Mouse (Mus musculus): ENCODE data around the gene Npy1r.

Npy1r gene

DNA sequence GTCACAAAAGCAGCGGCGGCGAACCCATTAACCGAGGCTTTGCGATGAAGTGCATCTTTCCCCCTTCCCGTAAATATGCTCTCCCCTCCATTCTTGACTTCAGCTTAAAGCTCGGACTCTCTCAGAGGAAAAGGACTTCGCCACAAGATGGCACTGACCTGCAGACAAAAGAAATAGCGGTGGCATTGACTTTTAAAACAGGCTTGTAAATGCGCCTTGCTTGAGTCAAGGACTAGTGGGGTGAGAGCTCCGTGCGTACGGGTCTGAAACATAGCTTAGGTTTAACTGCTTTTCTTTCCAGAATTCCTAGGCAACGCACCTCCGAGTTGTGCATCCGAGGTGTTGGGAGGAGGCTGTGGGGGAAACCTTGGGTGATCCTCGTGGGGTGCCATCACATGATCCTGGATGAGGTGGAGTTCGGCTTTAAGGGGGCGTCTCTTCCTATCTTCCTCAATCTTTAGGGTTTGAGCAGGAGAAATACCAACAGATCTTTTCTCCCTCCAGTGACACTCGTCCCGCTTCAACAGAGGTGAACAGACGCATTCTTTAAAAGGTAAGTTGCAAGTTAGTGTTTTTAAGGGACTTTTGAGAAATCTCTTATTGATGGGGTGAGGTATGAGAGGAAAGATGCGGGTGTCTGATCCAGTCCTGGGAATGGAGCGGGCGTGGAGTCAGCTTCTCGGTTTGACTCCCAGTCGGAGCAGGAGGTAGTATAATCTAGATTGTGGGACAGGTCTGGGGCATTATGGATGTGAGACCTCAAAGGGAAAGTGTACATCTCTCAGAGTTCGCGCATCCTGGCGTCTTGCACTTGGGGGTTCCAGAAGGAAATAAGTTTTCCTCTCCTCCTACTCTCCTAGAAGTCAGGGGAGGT is at the start of gene Npy1r:
Gene Npy1r, plus strand, starts transcription at position 223 of the 874 bp plus-strand sequence.
- peak; percentile 68 for DNase-seq (ENCODE audit: low read depth, low spot score)

DNA sequence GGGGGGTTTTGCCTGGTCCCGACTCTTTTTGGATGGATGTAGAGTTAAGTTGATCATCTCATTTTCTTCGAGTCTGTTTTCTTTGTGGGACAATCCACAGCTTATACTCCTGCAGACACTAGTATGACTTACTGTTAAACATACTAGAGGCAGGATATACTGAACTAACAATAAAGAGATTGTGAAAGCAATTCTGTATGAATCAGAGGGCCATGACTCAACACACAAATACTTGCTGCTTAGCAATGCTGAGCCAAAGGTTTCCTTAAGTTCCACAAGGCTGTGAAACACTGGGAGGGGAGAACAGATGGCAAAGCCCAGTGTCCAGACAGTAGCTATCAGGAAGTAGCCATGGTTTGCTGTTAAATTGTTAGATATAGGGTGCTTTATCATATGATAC is 15.7 kb upstream of the Npy1r start:
- no peak for DNase-seq (ENCODE audit: low read depth, low spot score)

DNA sequence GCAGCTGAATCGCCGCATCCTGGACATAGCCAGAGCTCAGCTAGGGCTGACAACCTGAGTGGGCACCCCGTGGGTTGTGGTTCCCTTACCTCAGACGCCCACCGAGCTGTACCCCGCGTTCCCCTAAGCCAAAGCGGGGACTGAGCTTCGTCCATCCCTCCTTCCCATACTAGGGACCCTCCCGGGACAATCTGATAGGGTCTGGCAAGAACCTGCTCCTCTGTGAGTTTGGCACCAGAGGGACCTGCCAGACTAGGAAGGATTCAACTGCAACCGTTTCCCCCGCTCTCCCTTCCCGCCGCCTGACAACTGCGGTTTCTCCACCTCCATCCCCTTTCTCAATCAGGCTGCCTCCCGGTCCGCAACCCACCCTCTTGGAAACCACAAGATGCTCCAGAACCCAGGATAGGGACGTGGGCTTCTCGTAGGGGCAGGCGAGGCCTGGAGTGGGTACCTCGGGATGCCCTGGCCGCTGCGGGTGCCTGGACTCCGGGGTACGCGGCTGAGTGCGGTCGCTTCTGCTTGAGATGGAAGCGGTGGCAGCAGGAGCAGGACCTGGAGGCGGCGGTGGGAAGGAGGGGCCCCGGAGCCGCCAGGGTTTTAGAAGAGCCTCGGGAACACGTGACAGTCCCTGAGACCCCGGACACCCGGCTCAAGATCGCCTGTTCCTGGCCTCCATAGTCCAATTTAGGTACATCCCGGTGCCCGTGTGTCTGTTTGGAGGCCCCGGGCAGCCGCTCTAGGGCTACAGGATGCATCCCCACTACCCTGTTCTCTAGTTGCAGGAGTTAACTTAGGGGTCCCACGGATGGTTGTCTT is 9.3 kb upstream of the Npy1r start, which contains the start of gene Npy5r:
Gene Npy5r, minus strand, starts transcription at position 618 of the 819 bp plus-strand sequence.
- no peak for DNase-seq (ENCODE audit: low read depth, low spot score)

GRCm38 (mm10) chr8:66688395-66688794 is 8.6 kb upstream of the Npy1r start:
- DNase-seq (ENCODE audit: low read depth, low spot score), result no peak

DNA sequence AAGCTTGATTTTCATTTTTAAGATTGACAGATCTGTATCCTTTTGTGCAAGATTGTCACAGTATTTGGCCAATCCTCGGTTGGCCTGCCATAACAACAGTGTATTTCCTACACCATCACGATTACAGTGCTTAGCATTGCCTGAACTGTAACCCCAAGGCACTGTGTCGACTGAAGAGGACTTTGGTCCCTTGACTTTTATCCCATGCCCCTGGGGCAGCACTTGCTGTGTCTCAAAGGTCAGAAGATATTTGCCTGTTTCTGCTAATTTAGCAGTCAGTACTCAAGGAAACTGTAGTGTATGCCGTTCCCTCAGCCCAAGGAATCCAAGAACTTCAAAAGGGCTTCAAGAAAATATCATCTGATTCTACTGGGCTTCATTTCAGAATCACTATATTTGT is 8.2 kb upstream of the Npy1r start:
- no peak for DNase-seq (ENCODE audit: low read depth, low spot score)

DNA sequence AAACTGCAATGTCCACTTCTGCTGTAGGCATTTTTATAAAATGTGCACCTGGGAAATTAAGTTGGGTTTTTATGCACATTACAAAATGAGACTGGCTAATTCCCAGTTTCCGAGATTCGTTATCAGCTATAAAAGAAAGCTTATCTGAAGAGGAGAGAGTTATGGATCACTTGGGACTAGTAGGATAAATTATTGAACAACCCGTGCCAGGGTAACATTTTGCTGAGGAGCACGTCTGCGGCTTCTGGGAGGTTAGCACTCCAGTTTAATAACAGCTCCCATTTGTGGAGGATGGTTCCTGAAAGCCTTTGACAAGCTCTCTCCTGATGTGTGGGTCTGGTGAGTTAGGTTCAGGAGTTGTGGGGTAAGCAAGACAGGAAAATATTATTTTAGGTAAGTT is 6.6 kb upstream of the Npy1r start:
- DNase-seq (ENCODE audit: low read depth, low spot score), result no peak

DNA sequence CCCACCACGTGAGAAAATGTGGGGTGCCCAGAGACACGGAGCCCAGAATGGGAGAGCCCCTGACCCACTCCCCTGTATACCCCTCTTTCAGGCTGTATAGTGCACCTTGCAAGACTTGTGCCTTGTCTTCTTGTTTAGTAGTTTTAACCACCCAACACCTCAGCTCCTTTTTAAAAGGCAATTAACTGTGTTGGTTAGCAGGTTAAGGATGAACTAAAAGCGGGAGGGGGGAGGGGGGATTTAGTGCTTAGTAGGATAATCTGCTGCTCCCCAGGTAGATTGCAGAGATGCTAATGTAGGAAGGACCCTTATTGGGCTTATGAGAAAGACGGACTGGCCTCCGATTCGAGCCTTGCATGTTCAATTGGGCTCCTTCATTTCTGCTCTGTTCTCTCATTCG is 1.0 kb downstream of the Npy1r start:
- DNase-seq (ENCODE audit: low read depth, low spot score), result no peak

DNA sequence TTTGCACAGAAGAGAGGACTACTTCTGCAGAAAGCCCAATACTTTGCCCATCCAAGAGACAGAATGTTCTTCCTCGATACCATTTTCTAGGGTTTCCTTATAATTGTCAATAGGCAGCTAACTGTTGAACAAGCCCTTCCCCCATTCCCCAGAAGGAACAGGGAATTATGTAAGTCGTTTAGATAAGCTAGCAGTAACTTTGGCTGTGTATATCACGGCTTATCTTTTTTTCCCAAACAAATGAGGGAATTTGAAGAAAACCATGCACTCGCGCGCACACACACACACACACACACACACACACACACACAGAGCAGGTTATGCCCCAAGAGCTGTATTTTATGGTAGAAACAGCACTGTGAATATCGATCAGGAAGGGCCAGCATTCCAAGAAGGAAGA is 1.8 kb downstream of the Npy1r start:
- DNase-seq (ENCODE audit: low read depth, low spot score), result no peak

DNA sequence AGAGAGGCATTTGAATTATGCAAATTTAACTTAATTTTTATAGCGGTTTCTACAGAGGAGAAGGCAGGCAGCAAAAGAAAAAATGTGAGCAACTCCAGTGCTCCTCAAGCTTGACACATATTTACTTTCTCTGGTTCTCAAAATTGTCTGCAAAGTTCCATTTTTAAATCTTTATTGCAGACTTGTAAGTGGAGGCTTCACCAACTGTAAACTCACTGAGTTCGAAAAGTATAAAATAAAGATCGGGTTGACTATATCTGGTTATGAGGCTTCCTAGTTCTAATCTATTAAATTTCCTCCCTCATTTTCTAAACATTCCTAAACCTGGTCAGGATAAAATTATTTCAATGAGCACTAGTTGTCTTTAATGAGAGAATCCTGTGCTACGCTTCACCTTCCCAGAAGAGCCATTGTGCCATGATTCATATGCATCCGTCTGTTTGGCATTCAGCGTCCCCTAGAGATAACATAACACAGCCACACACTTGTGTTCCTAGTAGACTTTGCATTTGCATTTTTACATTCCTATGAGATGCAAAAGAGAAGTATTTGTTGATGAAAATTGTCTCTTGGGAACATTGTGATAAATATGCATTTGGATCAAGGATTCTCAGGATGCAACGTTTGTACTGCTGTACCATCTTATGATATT is 17.5 kb downstream of the Npy1r start:
- no peak for DNase-seq (ENCODE audit: low read depth, low spot score)

DNA sequence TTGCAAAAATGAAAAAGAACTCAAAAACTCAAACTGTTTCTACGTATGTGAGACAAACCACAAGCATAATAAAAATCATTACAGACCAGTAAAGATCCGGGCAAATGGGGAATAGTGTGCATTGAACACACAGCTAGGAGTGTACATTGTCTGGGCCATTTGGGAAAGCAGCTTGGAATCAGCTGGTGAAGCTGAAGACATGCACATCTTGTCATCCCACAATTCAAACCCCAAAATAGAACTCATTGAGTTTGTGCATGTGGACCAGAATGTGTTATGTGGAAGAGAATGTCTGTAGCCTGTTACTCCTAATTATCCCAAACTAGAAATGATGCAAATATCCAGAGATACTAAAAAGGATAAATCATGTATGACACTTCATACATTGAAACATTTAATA is 25.8 kb downstream of the Npy1r start:
- no peak for DNase-seq (ENCODE audit: low read depth, low spot score)

GRCm38 (mm10) chr8:66729446-66729845 is 32.5 kb downstream of the Npy1r start:
- no peak for DNase-seq (ENCODE audit: low read depth, low spot score)

DNA sequence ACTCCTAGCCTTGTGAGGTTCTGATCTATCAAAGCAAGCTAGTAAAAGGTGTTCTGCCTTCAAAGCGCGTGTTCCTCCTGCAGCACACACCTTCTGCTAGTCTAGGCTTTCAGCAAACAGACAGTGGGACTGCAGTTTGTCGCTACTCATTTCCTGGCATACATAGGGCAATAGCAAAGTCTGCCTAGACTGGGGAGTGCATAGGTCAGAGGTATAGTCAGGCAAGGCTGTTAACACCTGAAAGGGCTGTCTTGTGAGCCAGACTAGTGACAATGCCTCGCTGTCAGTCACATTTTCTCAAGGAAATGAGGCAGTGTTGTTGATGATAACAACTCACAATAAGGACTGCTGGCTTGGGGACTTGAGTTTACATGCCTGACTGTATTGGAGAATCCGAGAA is 35.0 kb downstream of the Npy1r start:
- DNase-seq (ENCODE audit: low read depth, low spot score), result no peak

DNA sequence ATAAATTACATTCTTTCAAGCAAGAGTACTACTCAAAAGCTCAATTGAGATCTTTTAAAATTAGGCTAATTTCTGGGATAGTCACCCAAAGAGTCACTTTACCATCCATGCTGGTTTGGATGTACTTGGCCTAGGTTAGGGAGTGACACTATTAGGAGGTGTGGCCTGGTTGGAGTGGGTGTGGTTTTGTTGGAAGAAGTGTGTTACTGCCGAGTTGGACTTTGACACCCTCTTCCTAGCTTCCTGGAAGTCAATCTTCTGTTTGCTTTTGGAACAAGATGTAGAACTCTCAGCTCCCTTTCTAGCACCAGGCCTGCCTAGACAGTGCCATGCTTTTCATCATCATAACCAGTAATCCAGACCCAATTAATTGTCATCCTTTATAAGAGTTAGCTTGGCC is 45.4 kb downstream of the Npy1r start:
- DNase-seq (ENCODE audit: low read depth, low spot score), result no peak

DNA sequence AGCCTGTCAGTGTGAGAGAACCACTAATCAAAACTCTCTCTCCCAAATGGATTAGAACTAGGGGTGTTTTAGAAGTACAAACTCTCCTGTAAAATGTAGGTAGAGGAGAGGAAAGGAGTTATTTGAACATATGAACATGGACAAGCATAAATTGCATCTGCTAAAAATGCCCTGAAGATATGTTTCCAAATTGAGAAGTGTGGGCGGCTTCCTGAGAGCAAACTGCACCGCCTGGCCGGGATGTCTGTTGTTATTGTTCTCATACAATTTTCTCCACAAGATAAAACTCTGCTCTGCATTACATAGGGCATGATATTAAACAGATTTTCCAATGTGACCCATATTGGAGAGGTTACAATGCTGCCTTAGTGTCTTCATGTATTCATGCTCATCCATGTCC is 48.6 kb downstream of the Npy1r start:
- DNase-seq (ENCODE audit: low read depth, low spot score), result no peak

GRCm38 (mm10) chr8:66751621-66752020 is 54.6 kb downstream of the Npy1r start:
- DNase-seq (ENCODE audit: low read depth, low spot score), result no peak

GRCm38 (mm10) chr8:66756161-66756560 is 59.2 kb downstream of the Npy1r start:
- DNase-seq (ENCODE audit: low read depth, low spot score), result no peak

Data from forelimb bud, embryonic 11.5 days (tissue).